Mouse (Mus musculus): ENCODE measurements around the gene Dlg5.

- no peak for TF ChIP-seq MYOG (IDR thresholded peaks at IDR 0.05; ENCODE audit: control insufficient read depth in 1 of 3, insufficient read depth in 1 of 3, insufficient read length in 2 of 3, low read depth in 2 of 3)
- TF ChIP-seq POLR2A (IDR thresholded peaks at IDR 0.05; ENCODE audit: insufficient read length, low read depth) = no peak
- no peak for TF ChIP-seq USF1 (IDR thresholded peaks at IDR 0.05; ENCODE audit: low read depth)
- no peak for TF ChIP-seq E2F4 (IDR thresholded peaks at IDR 0.05; ENCODE audit: insufficient read depth)
Observed at GRCm38 (mm10) chr14:24269571-24269970, 23.9 kb upstream of the Dlg5 start.

Data from myocyte (in vitro differentiated cells).